Mouse (Mus musculus) T-helper 2 cell (primary cell): ENCODE measurements at regions not wholly inside any gene's neighbourhood (a gene's known extent, or its start where the extent isn't known, plus 50 kb on each side); places are given as distances from the start of the nearest gene placed in this dataset.

Experiments used
- in situ Hi-C: fragments of 300-600 bp; cut with MboI, MseI; formaldehyde crosslinking; loops from one replicate; pipeline ENCODE4 v1.15.1; 2025; ENCODE audit warnings: high pct_unique_total_duplicates

DNA sequence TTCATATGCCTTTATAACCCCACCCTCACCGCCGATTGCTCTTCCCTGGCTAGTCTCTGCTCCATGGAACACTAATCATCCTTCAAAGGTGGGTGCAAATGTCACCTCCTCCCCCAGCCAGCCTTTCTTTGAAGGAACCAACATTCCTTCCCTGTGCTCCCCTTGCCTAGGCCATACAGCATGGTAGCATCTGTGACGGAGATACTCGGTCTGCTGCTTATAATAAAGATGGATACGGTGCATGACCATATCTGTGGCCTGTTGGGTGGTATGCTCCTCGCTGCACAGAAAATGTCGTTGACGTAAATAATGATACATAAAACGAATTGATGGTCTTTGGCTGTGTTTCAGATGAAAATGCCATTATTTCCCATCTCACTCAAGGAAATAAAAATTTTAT lies 386.4 kb upstream of the Prickle1 start:
- in situ Hi-C loops: no loop called here

DNA sequence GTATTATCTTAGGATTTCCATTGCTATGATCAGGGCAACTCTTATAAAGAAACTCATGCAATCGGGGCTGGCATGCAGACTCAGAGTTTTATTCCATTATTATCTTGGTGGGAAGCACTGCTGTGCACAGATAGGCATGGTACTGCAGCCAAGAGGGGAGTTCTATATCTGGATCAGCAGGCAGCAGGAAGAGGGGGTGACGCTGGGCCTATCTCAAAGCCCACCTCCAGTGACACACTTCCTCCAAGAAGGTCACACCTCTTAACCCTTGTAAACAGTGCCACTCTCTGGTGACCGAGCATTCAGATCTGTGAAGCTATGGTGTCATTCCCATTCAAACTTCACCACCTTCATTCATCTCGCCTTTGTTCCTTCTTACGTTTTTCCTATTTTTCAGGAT lies 381.8 kb upstream of the Prickle1 start:
- in situ Hi-C loops: no loop called here

DNA sequence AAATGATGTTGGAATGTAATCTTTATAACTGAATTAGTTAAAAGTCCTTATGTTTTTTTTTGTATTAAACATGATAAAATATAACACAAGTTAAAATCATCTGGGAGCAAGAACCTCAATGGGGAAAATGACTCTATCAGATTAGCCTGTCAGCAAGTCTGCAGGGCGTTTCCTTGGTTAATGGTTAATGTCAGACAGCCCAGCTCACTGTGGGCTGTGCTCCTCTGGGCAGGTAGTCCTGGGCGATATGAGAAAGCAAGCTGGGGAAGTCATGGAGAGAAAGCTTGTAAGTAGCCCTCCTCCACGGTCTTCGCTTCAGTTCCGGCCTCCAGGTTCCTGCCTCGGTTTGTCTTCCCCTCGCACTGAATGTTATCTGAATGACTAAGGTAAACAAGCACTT lies 379.0 kb upstream of the Prickle1 start:
- in situ Hi-C loops: no loop called here

DNA sequence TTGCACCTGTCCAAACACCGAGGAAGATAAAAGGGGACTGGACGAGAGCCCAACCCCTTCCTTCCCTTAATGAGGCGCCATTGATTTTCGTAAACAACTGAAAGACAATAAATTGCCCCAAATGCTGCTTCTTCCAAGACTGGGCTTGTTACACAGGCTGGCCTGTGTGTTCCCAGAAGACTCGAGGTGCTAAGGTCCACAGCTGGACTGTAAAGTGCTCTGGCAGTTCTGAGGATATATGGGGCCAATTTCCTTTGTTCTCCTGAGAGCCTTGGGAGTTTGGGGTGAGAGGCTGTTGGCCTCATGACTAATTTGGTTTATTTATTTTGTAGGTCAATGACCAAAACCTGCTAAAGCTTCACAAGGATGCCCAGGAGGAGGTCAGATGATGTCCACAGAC lies 377.3 kb upstream of the Prickle1 start:
- in situ Hi-C loops: no loop called here

DNA sequence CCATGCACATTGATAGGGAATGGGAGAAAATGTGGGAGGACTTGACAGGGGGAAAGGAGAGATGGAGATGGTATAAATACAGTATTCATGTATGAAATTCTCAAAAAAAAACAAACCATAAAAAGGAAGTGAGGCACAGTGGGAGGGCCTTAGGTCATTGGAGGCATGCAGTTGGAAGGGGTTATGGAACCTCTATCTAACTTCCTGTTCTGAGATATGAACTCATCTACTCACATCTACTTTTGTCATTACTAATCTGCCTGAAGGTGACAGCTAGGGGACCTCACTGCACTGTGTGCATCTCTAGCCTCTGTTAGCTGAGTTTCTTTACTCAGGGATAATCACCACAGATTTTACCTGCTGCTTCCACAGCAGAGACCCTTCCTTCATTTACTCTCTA lies 366.3 kb upstream of the Prickle1 start:
- in situ Hi-C loops: no loop called here

DNA sequence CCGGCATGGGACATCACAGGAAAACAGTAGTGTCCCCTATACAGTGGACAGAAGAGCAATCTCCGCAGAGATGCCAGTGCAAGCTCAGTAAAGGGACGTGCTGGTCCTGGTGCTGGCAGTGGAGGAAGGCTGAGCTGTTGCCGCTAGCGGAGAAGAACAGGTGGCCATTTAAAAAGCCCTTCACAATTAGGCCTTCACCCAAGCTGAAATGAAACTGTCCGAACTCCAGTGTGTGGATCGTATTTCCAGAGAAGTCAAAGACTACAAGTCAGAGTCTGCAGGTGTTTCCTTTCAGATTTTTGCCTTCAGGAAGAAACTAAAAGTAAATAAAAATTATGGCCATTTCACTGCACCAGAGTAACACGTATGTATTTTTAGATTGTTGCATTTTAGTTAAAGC lies 364.2 kb upstream of the Prickle1 start:
- in situ Hi-C loops: no loop called here

DNA sequence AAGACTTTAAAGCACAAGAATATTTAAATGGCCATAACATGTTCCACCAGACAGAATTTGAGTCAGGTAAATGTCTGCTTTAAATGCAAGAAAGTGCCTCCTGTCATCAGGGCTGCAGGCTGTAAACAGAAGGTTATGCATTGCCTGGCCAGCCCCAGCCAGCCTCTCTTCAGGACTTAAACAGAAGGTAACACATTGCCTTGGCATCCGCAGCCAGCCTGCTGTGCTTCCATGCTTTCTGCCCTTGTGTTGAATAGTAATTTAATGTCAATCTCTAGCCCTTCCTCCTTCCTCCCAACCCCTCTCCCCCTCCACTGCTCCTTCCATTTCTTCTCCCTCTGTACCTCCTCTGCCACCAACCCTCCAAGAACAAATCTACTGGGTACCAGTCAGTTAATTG lies 362.4 kb upstream of the Prickle1 start:
- in situ Hi-C loops: no loop called here

DNA sequence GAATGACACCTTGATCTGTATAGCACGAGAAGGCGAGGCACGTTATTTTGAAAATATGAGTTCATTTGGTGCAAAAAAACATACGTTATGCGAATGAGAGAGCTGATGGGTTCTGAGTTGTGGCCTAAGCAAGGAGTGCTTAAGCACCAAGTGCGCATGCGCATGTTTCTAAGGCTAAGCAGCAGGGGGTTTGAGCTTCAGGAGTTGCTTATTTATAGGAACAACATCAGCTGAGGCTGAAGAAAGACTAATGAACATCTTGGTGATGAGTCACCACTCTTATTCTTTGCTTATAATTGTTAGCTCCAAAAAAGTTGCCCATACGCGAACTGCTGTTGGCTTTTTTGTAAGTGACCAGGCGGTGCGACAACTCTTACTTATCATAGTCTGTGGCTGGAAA lies 361.1 kb upstream of the Prickle1 start:
- in situ Hi-C loops: no loop called here

DNA sequence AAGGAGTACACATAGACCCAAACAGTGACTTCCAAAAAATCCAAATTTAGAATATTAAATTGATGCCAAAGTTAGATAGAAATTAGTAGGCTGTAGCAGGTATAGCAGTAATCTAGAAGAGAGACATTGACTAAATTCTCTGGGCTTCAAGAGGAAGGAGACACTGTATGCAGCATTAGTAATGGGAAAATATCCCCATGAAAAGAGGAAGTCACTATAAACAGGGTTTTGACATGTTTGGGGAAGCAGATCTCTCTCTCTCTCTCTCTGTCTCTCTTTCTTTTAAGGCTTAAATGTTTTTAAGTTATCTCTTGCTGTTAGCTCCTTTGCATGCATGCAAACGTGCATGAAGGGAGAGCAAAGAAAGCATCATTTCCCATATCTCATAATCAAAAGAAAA lies 357.9 kb upstream of the Prickle1 start:
- in situ Hi-C loops: no loop called here

DNA sequence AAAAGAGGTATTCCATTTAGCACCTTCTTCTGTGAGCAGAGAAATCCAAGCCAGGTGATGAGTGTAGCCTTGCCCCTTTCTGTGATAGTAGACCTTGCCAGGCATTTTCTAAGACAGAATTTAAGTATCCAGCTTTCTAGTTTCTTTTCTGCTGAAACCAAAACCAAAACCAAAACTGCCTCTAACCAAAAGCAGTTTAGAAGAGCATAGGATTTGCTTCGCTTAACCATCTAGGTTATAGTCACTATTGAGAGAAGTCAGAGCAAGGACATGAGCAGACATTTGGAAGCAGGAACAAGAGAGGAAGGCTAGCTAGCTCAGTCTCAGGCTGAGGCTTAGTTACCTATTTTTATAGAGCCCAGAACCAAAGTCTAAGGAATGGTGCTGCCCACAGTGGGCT lies 354.8 kb upstream of the Prickle1 start:
- in situ Hi-C loops: no loop called here

DNA sequence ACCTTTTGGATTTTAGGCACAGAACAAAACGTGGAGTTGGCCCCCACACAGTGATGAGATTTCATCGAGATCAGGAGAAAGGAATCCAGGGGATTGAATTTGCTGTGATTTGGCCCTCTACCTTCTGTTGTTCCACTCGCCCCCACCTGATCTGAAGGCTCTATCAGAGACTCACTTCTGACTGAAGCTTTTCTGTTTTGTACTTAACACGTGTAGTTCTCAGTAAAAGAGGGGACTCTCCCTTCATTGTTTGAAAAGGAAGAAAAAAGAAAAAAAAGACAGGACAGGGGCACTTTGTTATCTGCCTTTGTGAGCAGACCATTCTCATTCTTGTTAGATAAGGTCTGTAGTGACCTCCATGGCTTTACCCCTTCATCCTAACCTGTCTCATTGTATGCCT lies 353.2 kb upstream of the Prickle1 start:
- in situ Hi-C loops: no loop called here

DNA sequence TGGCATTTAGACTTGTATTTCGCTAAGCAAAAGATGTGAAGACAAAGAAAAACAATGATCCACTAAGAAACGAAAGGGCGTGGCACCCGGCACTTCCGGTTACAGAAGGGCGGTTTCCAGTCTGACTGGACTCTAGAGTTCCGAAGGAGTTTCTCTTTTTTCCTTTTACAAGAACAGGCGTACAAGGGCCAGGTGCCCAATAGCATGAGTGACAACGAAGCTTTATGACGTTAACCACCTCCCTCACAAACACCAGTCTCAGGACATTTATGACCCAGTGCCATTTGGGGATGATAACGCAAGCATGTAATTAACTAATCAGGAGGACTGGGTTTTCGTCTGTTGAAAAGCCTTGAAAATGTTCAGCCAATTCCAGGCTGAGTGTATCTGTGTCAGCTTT lies 347.9 kb upstream of the Prickle1 start:
- in situ Hi-C loops: no loop called here

DNA sequence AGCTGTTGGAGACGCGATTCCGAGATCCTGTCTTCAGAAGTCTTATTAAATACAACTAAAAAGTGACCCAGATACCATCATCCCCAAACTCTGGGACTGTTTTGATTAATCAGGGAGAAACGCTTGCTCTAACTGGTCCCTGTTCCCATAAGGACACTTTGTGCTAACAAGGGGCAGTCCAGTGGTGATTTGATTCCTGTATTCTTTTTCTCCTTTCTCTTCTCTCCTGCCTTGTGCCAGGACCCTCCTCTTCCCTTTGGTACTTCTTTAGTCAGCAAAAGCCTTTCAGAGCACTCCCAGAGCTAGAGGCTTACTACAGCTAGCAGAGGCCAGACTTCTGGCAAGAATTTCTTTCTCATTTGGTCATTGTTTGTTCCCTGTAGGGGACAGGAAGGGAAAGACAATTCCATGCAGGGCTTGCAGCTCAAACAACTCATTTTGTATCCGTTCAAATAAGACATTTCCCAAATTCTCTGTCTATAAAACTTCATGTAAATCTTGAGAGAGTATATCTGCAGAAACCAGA lies 337.3 kb upstream of the Prickle1 start:
- in situ Hi-C loops: no loop called here

DNA sequence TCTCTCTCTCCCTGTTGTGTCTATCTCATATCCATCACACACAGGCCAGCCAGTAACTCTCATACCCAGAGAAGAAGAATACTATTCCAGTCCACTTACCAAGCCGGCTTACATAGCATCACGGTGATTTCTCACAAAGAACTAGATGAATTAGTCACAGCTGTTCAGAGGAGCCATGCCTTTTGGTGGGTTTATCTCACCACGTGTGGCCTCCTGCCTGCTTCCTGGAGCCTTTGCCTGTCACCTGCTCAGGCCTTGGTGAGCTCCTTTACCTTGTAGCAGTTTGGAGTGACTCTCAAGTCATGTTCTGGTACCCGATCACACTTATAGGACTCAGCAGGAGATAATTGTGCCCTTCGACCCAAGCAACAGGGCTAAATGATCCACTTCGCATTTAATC lies 331.2 kb upstream of the Prickle1 start:
- in situ Hi-C loops: no loop called here

DNA sequence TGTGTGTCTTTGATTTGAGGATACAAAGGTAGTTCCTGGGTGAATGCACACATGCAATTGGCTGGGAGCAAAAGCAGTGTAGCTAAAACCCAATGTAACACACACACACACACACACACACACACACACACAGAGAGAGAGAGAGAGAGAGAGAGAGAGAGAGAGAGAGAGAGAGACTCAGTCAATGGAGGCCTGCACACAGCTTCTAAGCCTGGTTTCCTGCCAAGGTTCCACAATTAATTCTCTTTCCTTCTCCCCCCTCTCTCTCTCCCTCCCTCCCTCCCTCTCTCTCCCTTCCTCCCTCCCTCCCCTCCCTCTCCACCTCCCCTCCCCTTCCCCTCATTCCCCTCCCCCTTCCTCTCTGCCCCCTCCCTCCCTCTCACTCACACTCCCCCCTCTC lies 330.6 kb upstream of the Prickle1 start:
- in situ Hi-C loops: no loop called here

DNA sequence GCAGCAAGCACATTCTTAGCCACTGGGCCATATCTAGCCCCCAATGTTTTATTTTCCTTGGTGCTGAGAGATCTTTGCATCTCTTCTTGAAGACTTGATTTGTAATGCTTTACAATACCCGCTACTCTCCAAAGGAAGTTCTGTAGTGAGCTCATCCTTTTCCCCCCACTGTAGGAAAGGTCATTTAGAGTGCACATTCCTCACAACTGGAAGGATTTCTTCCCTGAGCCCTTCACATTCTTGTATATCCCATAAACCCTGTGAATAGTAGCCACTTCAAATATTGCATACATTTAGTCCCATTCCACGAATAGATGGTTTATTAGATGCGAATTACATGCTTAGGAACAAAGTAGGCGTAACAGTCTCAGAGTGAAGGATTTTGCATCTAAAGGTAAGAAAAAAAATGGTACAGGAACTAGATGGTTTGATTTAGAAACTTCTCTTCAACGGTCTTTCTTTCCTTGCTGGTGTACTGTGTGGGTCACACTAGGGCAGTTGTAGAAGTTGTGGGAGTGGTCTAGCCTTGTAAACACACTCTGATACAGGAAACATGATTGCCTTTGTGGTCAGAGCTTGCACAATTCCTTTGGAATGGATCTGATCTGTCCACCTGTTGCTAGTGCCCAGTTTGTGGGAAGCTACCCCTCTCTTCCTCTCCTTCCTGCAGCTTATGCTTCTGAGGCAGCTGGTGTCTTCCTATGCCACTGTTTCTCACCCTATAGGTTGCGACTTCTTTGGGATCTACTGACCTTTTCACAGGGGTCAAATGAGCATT lies 326.0 kb upstream of the Prickle1 start:
- in situ Hi-C loops: no loop called here

DNA sequence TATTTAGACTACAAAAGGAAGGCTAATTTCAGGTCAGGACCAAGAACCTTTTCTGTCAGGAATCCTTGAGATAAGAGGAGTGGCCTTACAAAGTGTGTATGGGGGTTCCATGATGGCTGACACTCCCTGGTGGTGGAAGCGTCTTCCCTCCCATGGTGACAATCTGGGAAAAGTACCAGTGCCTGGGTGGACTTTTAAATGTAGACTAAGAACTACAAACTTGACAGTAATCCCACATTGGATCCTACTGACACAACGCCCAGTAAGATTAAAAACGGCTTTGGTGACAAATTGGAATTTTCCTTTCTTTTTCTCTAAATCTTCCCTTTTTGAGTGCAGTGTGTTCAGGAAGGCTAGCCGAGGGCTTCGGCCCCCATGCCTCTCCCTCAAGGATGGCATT lies 325.3 kb upstream of the Prickle1 start:
- in situ Hi-C loops: no loop called here

DNA sequence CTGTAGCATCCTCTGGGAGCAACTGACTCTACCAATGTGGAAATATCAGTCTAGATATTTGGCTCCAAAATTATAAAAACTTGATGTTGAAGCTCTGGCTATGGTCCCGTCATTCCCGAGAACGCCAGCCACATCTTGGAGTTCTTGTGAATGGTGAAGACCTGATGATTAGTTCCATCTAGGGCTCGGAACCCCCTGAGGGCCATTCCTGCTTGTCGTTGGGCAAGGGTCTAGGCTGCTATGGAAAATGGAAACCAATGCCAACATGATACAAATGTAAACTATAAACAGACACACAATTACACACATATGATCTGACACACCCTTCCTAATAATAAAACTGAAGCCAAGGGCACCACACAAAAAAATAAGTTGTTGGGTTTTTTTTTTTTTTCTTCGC lies 323.9 kb upstream of the Prickle1 start:
- in situ Hi-C loops: no loop called here

DNA sequence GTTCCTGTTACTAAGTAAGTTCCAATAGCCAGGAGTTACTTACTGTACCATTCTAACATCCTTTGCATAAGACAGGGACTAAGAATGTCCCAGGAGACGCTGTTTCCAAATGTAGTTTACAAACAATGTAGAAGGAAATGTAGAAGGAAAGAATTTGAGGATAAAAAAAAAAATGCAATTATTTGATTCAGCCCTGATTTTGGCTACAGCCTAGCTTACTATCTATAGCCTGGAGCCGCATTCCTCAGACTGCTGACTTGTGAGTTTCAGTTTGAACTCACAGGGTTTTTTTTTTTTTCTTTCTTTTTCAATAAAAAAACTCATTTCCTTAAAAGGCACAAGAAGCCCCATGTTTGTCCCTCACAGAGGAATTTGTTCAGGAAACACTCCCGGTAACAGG lies 321.2 kb upstream of the Prickle1 start:
- in situ Hi-C loops: no loop called here

DNA sequence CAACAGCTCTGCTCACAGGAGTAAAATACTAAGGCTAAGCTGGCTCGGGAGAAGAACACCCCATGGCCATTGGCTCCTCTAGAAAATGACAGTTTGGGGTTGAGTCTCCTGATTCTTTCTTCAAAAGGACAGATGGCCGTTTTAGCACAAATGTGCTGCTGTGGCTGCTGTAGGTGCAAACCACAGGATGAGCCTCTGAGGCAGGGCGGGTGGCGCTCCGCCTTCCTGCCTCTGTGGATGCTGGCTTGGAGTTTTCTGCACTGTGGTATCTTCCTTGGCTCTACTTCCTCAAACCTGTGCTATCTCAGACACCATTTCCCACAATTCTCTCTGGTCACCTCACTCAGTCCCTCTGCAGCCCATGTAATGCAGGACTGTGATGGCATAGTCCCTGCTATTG lies 317.8 kb upstream of the Prickle1 start:
- in situ Hi-C loops: no loop called here

DNA sequence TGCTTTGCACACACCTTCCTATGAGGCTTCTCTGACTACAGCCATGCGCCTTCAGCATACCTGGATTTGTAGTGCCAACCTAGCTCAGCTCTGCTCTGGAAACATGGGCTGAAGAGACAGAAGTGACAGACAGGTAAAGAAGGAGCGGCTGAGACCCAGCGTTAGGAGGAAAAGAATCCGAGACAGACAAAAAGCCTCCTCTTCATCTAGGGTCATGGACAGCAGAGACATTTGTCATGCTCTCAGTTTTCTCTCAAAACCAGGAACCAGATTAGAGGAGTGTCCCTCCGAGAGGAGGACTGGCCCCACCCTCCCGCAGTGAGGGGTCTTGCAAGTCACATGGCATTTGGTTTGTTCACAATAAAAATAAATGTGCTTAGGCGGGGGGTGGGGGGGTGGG lies 317.4 kb upstream of the Prickle1 start:
- in situ Hi-C loops: no loop called here

DNA sequence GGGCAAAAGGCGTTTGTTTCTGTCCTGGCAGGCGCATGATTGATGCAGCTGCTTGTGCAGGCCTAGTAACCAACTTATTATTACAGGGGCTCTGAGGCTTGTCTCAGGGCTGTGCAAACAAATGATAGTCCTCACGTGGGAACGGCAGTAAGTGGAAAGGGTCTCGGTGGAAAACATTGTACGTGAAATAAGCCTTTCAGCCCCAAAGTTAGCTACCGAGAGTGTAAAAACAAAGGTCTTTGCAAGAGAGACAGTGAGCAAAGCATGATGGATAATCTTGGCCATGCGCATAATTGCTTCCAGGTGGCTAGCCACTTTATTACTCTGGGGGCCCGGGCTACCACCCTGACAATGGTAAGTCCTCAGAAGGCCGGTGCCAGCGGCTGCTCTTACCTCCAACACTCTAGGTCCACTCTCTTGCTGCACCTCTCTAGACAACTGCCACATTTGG lies 315.3 kb upstream of the Prickle1 start:
- in situ Hi-C loops: no loop called here

DNA sequence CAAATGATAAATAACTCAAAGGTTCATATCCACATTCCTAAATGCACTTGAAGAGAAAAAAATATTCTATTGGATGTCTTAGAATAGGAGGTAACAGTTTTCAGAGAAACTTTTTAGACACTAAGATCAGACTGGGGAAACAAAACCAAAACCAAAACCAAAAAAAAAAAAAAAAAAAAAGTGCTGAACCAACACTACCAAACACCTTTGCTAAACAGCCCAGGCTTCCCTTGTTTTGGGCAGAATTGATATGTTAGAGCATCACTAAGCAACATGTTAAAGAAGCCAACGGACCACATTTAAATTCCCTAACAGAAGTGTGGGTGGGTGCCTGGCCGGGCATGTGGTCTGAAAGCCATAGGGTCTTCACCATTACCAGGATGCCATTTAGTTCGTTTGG lies 314.5 kb upstream of the Prickle1 start:
- in situ Hi-C loops: no loop called here
